Mouse (Mus musculus) C2C12 (cell line): ENCODE data around the gene Cbfb. TPM values are rescaled to one million over a fixed set of nuclear protein-coding genes. Genes with fewer than 3 reads are reported as not detected.
"Not testable (repeated sequence)": the region's sequence is repeated elsewhere in the genome, so short reads cannot be mapped to it uniquely, and the experiment has no call there.

Experiments used
- H3K27me3 ChIP-seq: one replicate; pipeline ENCODE4 v1.6.1; 2011; ENCODE audit not compliant: control insufficient read depth, insufficient read depth, insufficient read length
- H3K36me3 ChIP-seq: one replicate; pipeline ENCODE4 v1.6.1; 2011; ENCODE audit not compliant: control insufficient read depth, insufficient read depth
- H3K4me3 ChIP-seq: one replicate; pipeline ENCODE4 v1.5.1; 2011; ENCODE audit warnings: mild to moderate bottlenecking, control low read depth; ENCODE audit not compliant: poor library complexity, insufficient read depth, severe bottlenecking
- H3K79me2 ChIP-seq: one replicate; pipeline ENCODE4 v1.6.1; 2011; ENCODE audit not compliant: control insufficient read depth, insufficient read depth
- H3K79me3 ChIP-seq: one replicate; pipeline ENCODE4 v1.6.1; 2011; ENCODE audit warnings: low read depth, control low read depth
- H3ac ChIP-seq: one replicate; pipeline ENCODE3; 2011; ENCODE audit warnings: low read depth; ENCODE audit not compliant: control insufficient read depth, insufficient read length
- CEBPB ChIP-seq: IDR thresholded peaks from one replicate; pipeline ENCODE4 v1.6.1; 2011; ENCODE audit warnings: low read depth, mild to moderate bottlenecking, control low read depth, moderate library complexity
- CTCF ChIP-seq: IDR thresholded peaks from one replicate; pipeline ENCODE4 v1.5.1; 2011; ENCODE audit not compliant: control insufficient read depth, insufficient read depth, insufficient read length
- FOSL1 ChIP-seq: IDR thresholded peaks from one replicate; pipeline ENCODE4 v1.8.0; 2011; ENCODE audit warnings: mild to moderate bottlenecking, low read length; ENCODE audit not compliant: poor library complexity, insufficient read depth, severe bottlenecking
- MAX ChIP-seq: IDR thresholded peaks from one replicate; pipeline ENCODE4 v1.6.1; 2011; ENCODE audit warnings: mild to moderate bottlenecking, control low read depth
- MYOD1 ChIP-seq: IDR thresholded peaks from one replicate; pipeline ENCODE4 v1.6.1; 2011; ENCODE audit warnings: low read depth; ENCODE audit not compliant: control insufficient read depth, insufficient read length
- MYOG ChIP-seq: IDR thresholded peaks from one replicate; pipeline ENCODE4 v1.6.1; 2011; ENCODE audit not compliant: control insufficient read depth, insufficient read length; ENCODE audit errors: extremely low read depth
- USF1 ChIP-seq: IDR thresholded peaks from one replicate; pipeline ENCODE4 v1.6.1; 2011; ENCODE audit warnings: low read depth, mild to moderate bottlenecking, control low read depth, moderate library complexity
- polyA plus RNA-seq: library from polyadenylated mRNA; unstranded; fragments of >200 nt; fragmentation: generic; extraction: Trizol; gene quantifications from one replicate; pipeline ENCODE4 v1.2.1, GENCODE M21; 2012; ENCODE audit warnings: missing spikeins

Gene Cbfb
- polyA plus RNA-seq, 1 experiment: 39.9 TPM

GRCm38 (mm10) chr8:105217926-105218522, 47.5 kb downstream of the Cbfb start:
- TF ChIP-seq USF1: no peak
- TF ChIP-seq CEBPB: no peak
- TF ChIP-seq MYOG: no peak
- TF ChIP-seq MYOD1: no peak
- no peak for TF ChIP-seq CTCF
- TF ChIP-seq FOSL1: no peak
- no peak for TF ChIP-seq MAX
- Histone ChIP-seq H3K79me2 (no peaks in the 10 kb centered on the region), H3ac (no peak overlapping the region), H3K4me3 (no peak overlapping the region), H3K79me3 (no peaks in the 10 kb centered on the region), H3K36me3 (peaks cover 48% of the 10 kb centered on the region), H3K27me3 (no peaks in the 10 kb centered on the region)

DNA sequence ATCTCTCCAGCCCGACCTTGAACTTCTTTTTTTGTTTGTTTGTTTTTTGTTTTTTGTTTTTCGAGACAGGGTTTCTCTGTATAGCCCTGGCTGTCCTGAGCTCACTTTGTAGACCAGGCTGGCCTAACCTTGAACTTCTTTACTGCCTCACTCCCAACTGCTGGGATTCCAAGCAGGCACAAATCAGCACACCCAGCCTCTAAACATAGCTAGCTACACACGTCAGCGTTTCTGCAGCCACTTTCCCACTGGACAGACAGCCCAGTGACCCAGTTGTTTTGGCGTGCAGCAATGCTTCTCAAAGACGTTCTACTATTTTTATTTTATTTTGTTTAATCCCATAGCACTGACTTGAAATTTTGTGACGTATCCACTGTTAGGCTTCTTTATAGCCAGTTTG, 53.4 kb downstream of the Cbfb start:
- Histone ChIP-seq H3K79me3 (peaks cover 28% of the 10 kb centered on the region), H3ac (no peak overlapping the region), H3K4me3 (no peak overlapping the region), H3K36me3 (no peaks in the 10 kb centered on the region), H3K79me2 (peaks cover 39% of the 10 kb centered on the region), H3K27me3 (no peaks in the 10 kb centered on the region)
- no peak for TF ChIP-seq CTCF
- TF ChIP-seq MYOD1: no peak
- no peak for TF ChIP-seq FOSL1
- no peak for TF ChIP-seq MAX
- no peak for TF ChIP-seq CEBPB

- H3K4me3 ChIP-seq: peak within 1 kb of the TSS; percentile 89
- H3ac ChIP-seq: peak within 1 kb of the TSS; percentile 92
- no peak for TF ChIP-seq FOSL1
- peak; percentile 45 for TF ChIP-seq MYOD1
- H3K36me3 ChIP-seq: no peaks in the 10 kb centered on the region
- no peaks in the 10 kb centered on the region for H3K27me3 ChIP-seq
- H3K79me2 ChIP-seq: peaks cover 47% of the 10 kb centered on the region
- peaks cover 31% of the 10 kb centered on the region for H3K79me3 ChIP-seq
Observed at GRCm38 (mm10) chr8:105224413-105225271, 54.2 kb downstream of the Cbfb start, which contains the start of gene D230025D16Rik. Gene D230025D16Rik, plus strand, starts transcription at chr8:105225145.

- Histone ChIP-seq H3K27me3 (no peaks in the 10 kb centered on the region), H3K36me3 (no peaks in the 10 kb centered on the region), H3ac (peak overlapping the region; percentile 92), H3K79me3 (peaks cover 36% of the 10 kb centered on the region), H3K79me2 (peaks cover 53% of the 10 kb centered on the region), H3K4me3 (peak overlapping the region; percentile 89)
- no peak for TF ChIP-seq MYOG
- no peak for TF ChIP-seq CTCF
- no peak for TF ChIP-seq FOSL1
- no peak for TF ChIP-seq CEBPB
- TF ChIP-seq MAX: no peak
- TF ChIP-seq MYOD1: no peak
- TF ChIP-seq USF1: no peak
Observed at GRCm38 (mm10) chr8:105225272-105225593, 54.8 kb downstream of the Cbfb start.

GRCm38 (mm10) chr8:105225917-105226316, 55.4 kb downstream of the Cbfb start:
- TF ChIP-seq CEBPB (peak; percentile 64), MAX (no peak)
- Histone ChIP-seq H3K79me2 (peaks cover 60% of the 10 kb centered on the region), H3K36me3 (no peaks in the 10 kb centered on the region), H3K27me3 (no peaks in the 10 kb centered on the region), H3K79me3 (peaks cover 39% of the 10 kb centered on the region), H3K4me3 (peak overlapping the region; percentile 89), H3ac (peak overlapping the region; percentile 92)

DNA sequence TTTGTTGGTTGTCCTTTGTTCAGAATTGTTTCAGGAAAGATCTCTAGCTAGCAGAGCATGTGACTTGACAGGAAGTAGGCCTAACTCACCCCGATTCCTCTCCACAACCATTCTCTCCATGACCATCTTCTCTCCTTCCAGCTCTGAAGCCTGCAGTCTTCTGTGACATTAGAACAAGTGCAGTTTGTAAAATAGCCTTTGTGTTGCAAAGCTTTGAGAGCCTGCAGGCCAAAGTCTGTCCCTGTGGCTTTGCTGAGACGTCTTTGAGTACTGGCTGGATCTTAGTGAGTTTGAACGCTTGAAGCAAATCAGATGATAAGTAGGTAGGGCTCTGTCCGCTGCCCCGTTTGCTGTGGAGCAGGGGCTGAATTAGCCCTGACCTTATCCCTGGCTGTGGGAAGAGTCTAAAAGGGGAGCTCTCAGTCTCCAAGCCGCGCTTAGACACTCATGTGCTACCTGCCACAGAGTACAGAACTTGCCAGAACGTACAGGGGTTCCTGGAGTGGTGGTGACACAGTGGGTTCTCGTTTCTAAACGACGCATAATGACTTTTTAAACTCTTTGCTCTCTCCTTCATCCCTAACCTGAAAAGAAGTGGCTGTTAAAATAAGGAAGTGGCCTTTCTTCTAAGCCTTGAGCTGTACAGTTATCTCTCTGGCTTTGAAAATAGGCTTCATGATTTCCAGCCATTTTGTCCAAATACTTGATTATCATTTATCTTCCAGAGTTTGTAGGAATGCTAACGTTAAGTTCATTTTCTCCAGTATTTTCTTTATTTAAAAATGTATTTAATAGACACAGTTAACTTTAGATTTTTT, 61.2 kb downstream of the Cbfb start:
- Histone ChIP-seq H3K36me3 (peaks cover 27% of the 10 kb centered on the region), H3K79me3 (peaks cover 25% of the 10 kb centered on the region), H3ac (no peak overlapping the region), H3K4me3 (no peak overlapping the region), H3K79me2 (peaks cover 44% of the 10 kb centered on the region), H3K27me3 (no peaks in the 10 kb centered on the region)
- TF ChIP-seq MAX (no peak), CTCF (no peak), MYOD1 (no peak), USF1 (no peak), CEBPB (no peak), MYOG (no peak)

GRCm38 (mm10) chr8:105232321-105232693, 61.8 kb downstream of the Cbfb start:
- Histone ChIP-seq H3K79me2 (peaks cover 38% of the 10 kb centered on the region), H3K79me3 (peaks cover 19% of the 10 kb centered on the region), H3K36me3 (peaks cover 27% of the 10 kb centered on the region)
- not testable (repeated sequence) for H3ac ChIP-seq, H3K27me3 ChIP-seq, H3K4me3 ChIP-seq
